Mouse (Mus musculus) kidney, postnatal 0 days (tissue): ENCODE measurements at regions not wholly inside any gene's neighbourhood (a gene's known extent, or its start where the extent isn't known, plus 50 kb on each side); places are given as distances from the start of the nearest gene placed in this dataset.

ENCODE experiments used
- ATAC-seq: fragments of 200-750 bp; cut with Nextera tagmentation; replicated peaks from 2 replicates; pipeline ENCODE4 v1.8.0; 2017; ENCODE audit warnings: low read depth, moderate number of reproducible peaks, moderate TSS enrichment, moderate library complexity; ENCODE audit not compliant: low FRiP score
- DNase-seq: peaks from one replicate; pipeline ENCODE4 v3.0.0-alpha.2; 2016; ENCODE audit warnings: low spot score
- H3K27ac ChIP-seq: fragments of 300-500 bp; sonication (generic); 2 replicates; pipeline ENCODE4 v1.5.1; 2014; ENCODE audit warnings: mild to moderate bottlenecking
- H3K27me3 ChIP-seq: fragments of 300-500 bp; sonication (generic); 2 replicates; pipeline ENCODE4 v1.6.1; 2014; ENCODE audit warnings: low read length, mixed read lengths; ENCODE audit not compliant: insufficient read depth
- H3K36me3 ChIP-seq: fragments of 300-500 bp; sonication (generic); 2 replicates; pipeline ENCODE4 v1.6.1; 2014; ENCODE audit warnings: low read length, mixed read lengths; ENCODE audit not compliant: insufficient read depth
- H3K4me1 ChIP-seq: fragments of 300-500 bp; sonication (generic); replicated peaks from 2 replicates; pipeline ENCODE4 v1.6.1; 2014; ENCODE audit warnings: antibody characterized with exemption, low read length, mixed read lengths; ENCODE audit not compliant: insufficient read depth
- H3K4me2 ChIP-seq: fragments of 300-500 bp; sonication (generic); 2 replicates; pipeline ENCODE4 v1.6.1; 2014; ENCODE audit warnings: mild to moderate bottlenecking, low read length, moderate library complexity, mixed read lengths
- H3K4me3 ChIP-seq: fragments of 300-500 bp; sonication (generic); replicated peaks from 2 replicates; pipeline ENCODE4 v1.5.1; 2014; ENCODE audit warnings: low read depth, low read length
- H3K9ac ChIP-seq: fragments of 300-500 bp; sonication (generic); 2 replicates; pipeline ENCODE4 v1.6.1; 2014; ENCODE audit warnings: low read depth, low read length
- H3K9me3 ChIP-seq: fragments of 300-500 bp; sonication (generic); replicated peaks from 2 replicates; pipeline ENCODE4 v1.6.1; 2016; ENCODE audit warnings: low read length, inconsistent platforms, mixed read lengths
- CTCF ChIP-seq: IDR thresholded peaks from 2 replicates; pipeline ENCODE4 v1.5.1; 2016; ENCODE audit warnings: antibody characterized with exemption, low read depth, mild to moderate bottlenecking, moderate library complexity
- WGBS: fragments of 180-500 bp; shearing (Covaris S2); extraction: QIAGEN DNeasy Blood & Tissue Kit; methylation state at CpG from one replicate; pipeline ENCODE4 v1.1.7; 2014; 5-methylcytosine and 5-hydroxymethylcytosine counted together

- no peaks in the 10 kb centered on the region for H3K27me3 ChIP-seq
- ATAC-seq: no peak
- no peak overlapping the region for H3K27ac ChIP-seq
- H3K9ac ChIP-seq: no peak overlapping the region
- no peak overlapping the region for H3K4me2 ChIP-seq
- H3K9me3 ChIP-seq: no peaks in the 10 kb centered on the region
- no peak for DNase-seq
- H3K4me3 ChIP-seq: no peak overlapping the region
- WGBS: 89% methylated on average over 6 of the region's 6 CpGs
- no peaks in the 10 kb centered on the region for H3K36me3 ChIP-seq
- no peaks in the 10 kb centered on the region for H3K4me1 ChIP-seq
- no peak for TF ChIP-seq CTCF
Measured at GRCm38 (mm10) chr12:29167922-29168321, 360.3 kb upstream of the Myt1l start.

DNA sequence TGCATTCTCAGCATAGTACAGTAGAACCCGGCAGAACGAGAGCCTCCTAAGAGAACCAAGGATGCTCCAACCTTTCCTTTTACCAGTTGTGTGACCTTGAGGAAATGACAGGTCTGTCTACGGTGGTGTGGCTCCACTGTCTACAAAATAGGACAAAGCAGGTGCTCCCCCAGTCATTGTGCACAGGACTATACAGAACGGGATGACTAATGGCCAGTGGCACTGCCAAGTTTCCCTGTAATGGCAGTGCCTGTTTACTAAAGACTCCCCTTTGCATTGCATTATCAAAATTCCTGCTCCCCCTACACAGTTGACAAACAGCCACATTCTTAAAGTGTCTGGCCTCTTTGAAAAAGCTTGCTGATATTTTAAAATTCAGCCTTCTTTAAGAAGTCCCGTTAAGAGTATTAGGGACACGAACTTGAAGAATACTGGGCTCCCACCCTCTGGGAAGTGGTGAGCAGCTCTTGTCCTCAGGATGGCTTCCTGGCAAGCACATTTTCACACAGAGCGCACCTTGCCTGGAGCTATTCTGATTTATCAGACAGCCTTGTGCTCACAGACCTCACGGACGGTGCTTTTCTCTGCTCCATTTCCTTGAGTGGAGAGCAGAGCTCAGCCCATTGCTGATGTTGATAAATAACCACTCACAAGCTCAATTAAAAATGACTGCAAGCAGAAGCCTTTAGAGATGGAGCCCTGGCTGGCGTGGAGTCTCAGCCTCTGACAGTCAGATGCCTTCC, 352.3 kb upstream of the Myt1l start:
- Histone ChIP-seq H3K27me3 (no peaks in the 10 kb centered on the region), H3K36me3 (no peaks in the 10 kb centered on the region), H3K9me3 (no peaks in the 10 kb centered on the region), H3K4me2 (no peak overlapping the region), H3K27ac (no peak overlapping the region), H3K4me3 (no peak overlapping the region), H3K9ac (no peak overlapping the region), H3K4me1 (no peaks in the 10 kb centered on the region)
- no peak for TF ChIP-seq CTCF
- WGBS: 60% methylated on average over 10 of the region's 10 CpGs
- DNase-seq: no peak
- ATAC-seq: no peak

DNA sequence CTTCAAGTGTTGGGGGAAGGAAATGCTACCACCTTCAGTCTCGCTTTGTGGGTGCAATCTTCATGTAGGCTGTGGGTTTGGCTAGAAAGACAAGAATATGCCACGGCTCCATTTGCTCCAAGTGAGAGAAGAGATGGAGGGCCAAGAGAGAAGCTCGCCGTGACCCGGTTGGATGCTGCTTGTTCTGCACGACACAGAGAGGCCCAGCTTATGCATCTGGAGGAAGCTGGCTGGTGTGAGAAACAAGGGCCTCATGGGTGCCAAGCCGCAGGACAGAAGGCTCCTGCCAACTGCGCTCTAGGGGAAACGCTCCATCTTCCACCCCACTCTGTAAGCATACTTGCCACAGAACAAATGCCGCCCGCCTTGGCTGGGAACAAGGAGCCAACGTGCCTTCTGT, 351.0 kb upstream of the Myt1l start:
- no peaks in the 10 kb centered on the region for H3K9me3 ChIP-seq
- WGBS: 92% methylated on average over 12 of the region's 12 CpGs
- H3K27ac ChIP-seq: no peak overlapping the region
- no peak overlapping the region for H3K4me3 ChIP-seq
- ATAC-seq (no peak), DNase-seq (no peak)
- no peak for TF ChIP-seq CTCF
- no peaks in the 10 kb centered on the region for H3K36me3 ChIP-seq
- no peak overlapping the region for H3K4me2 ChIP-seq
- no peak overlapping the region for H3K9ac ChIP-seq
- H3K4me1 ChIP-seq: no peaks in the 10 kb centered on the region
- H3K27me3 ChIP-seq: no peaks in the 10 kb centered on the region

DNA sequence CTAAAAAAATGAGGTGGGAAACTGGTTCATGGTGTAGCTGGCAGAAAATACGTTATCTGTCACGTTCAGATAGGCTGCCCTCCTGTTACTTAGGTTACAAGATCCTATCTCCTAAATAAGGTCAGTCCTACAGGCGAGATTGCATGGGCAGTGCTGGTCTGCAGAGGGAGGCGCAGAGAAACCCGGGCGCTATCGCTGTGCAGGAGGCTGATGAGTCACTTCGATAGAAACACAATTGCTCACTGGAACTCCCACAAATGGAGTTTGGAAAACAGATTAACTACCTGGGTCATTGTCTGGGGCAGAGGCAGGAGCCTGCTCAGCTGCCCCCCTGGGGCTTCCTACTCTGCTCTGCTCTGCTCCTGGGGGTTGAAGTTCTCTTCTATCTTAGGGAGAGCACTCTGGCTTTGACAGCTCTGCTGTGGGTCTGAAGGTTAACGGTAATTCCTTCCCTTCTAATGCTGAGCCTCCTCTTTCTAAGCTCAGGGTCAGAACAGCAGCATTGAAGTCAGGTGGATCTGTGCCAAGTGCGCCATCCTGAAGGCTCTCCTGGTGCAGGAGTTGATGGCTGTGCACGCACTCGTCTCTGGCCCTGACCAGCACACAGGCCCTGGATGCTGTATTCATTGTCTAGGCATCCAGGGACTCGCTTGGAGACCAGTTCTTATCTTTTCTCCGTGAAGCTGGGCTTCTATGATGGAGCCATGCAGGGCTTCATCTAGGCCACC, 349.9 kb upstream of the Myt1l start:
- Histone ChIP-seq H3K4me3 (no peak overlapping the region), H3K4me1 (no peaks in the 10 kb centered on the region), H3K27me3 (no peaks in the 10 kb centered on the region), H3K36me3 (no peaks in the 10 kb centered on the region), H3K27ac (no peak overlapping the region), H3K4me2 (no peak overlapping the region), H3K9me3 (no peaks in the 10 kb centered on the region), H3K9ac (no peak overlapping the region)
- 54% methylated on average over 14 of the region's 14 CpGs for WGBS
- no peak for TF ChIP-seq CTCF
- ATAC-seq (0 out of 2 replicates have a peak, but pooled peaks have one; percentile 49), DNase-seq (no peak)

DNA sequence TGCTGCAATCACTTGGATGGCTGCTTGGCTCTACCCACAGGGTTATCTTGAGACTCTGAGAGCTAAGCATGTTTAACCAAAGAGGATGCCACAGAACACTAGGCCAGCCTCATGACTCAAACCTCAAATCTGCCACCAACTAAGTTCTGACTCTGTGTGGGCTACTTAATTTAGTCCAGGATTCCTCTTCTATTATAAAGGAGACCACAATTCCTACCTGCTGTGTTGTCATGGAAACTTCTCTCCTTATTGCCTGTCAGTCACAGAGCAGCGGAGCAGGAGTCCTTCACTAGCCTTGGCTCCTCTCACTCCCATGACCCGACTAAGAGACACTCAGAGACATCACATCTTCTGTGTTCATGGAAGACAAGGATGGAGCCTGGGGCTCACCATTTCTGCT, 348.8 kb upstream of the Myt1l start:
- no peak overlapping the region for H3K27ac ChIP-seq
- H3K27me3 ChIP-seq: no peaks in the 10 kb centered on the region
- H3K4me1 ChIP-seq: no peaks in the 10 kb centered on the region
- DNase-seq (no peak), ATAC-seq (no peak)
- H3K9me3 ChIP-seq: no peaks in the 10 kb centered on the region
- no peak overlapping the region for H3K9ac ChIP-seq
- H3K36me3 ChIP-seq: no peaks in the 10 kb centered on the region
- H3K4me3 ChIP-seq: no peak overlapping the region
- H3K4me2 ChIP-seq: no peak overlapping the region
- WGBS: 75% methylated on average over 2 of the region's 2 CpGs
- no peak for TF ChIP-seq CTCF

DNA sequence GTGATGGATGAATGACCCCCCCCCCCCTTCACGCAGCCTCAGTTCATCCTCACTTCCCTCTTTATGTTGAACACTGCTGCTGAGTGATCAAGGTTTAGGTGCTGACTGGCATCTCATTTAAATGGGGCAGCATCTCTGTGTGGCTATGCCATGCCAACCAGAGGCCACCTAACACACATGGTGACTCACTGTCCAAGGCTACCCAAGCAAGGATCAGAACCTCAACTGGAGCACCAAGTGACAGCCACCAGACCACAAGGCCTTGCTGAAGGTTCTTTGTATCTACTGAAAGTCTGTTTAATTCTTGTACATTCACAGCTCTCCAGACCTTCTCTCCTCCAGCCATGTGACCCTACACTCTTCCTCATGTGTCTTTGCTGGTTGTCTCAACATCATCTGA, 347.6 kb upstream of the Myt1l start:
- H3K9me3 ChIP-seq: no peaks in the 10 kb centered on the region
- H3K4me3 ChIP-seq: no peak overlapping the region
- no peaks in the 10 kb centered on the region for H3K27me3 ChIP-seq
- H3K36me3 ChIP-seq: no peaks in the 10 kb centered on the region
- no peak for DNase-seq
- H3K9ac ChIP-seq: no peak overlapping the region
- H3K4me1 ChIP-seq: no peaks in the 10 kb centered on the region
- WGBS: 88% methylated on average over 1 of the region's 1 CpGs
- no peak overlapping the region for H3K4me2 ChIP-seq
- TF ChIP-seq CTCF: no peak
- no peak overlapping the region for H3K27ac ChIP-seq
- ATAC-seq: no peak
